Mouse (Mus musculus): Measurements from ENCODE around the gene Tram1l1. TPM values are rescaled to one million over a fixed set of nuclear protein-coding genes. Genes with fewer than 3 reads are reported as not detected.

The Tram1l1 gene
- polyA plus RNA-seq, 1 experiment from 2014 or later = 15.6 TPM

Other genes starting within 250 kb of the Tram1l1 start
- gene 1700006A11Rik, start 105.2 kb downstream of the Tram1l1 start, polyA plus RNA-seq (2016; fragmentation: Nextera tagmentation; extraction: Ambion mirVana) = not detected in 2 replicates